10 mouse cellular contexts compared by ENCODE assay signal in genomic region chr8:13472284-13472683, GRCm38 (mm10). TPM values are rescaled to one million over a fixed set of nuclear protein-coding genes. Genes with fewer than 3 reads are reported as not detected.
DNase-seq lines count a peak whose midpoint lies in the region; ATAC-seq lines count a peak whose summit lies in the region.
"Had no signal": no experiment of that assay in that cellular context is flagged by ENCODE, and none has a peak within 500 bp of the region (broad histone marks: within the 10 kb centered on the region; RNA-seq: fewer than 3 reads in every experiment).

No protein-coding gene starts in this region.

- no peak overlapping the region for H3K27ac ChIP-seq in embryonic facial prominence, embryonic 14.5 days (replicated peaks; ENCODE audit: low read depth, low read length)

- peak; percentile 72 for DNase-seq in gastrocnemius, adult 18-20 months (ENCODE audit: low spot score)
- no peak for DNase-seq in gastrocnemius, postnatal 36 days
- DNase-seq in embryonic facial prominence, embryonic 14.5 days (ENCODE audit: low spot score): peak; percentile 87
- peak; percentile 55 for DNase-seq in lung, postnatal 14 days
- no peak for DNase-seq in frontal cortex, postnatal 14 days (ENCODE audit: low spot score in 2 of 2)
- DNase-seq in right cerebral cortex, adult 2 months (ENCODE audit: low spot score in 2 of 2): no peak

- ATAC-seq in embryonic facial prominence, embryonic 14.5 days (ENCODE audit: low read depth): peak; percentile 86
- peak; percentile 71 to 90 for ATAC-seq in hematopoietic stem cell, adult 5-6 weeks (replicated peaks in 1 of 2; ENCODE audit: insufficient read depth in 1 of 2, low FRiP score in 2 of 2, low TSS enrichment in 1 of 2, low read depth in 1 of 2, poor library complexity in 2 of 2, severe bottlenecking in 2 of 2)
- ATAC-seq in cerebellum, adult (ENCODE audit: insufficient number of reproducible peaks, low FRiP score, low TSS enrichment): no peak

- 33% methylated on average over 7 of the region's 7 CpGs for WGBS in embryonic facial prominence, embryonic 14.5 days

- H3K36me3 ChIP-seq in embryonic facial prominence, embryonic 14.5 days (ENCODE audit: control insufficient read depth, insufficient read depth, low read length): no peaks in the 10 kb centered on the region

- no peaks in the 10 kb centered on the region for H3K27me3 ChIP-seq in embryonic facial prominence, embryonic 14.5 days (replicated peaks; ENCODE audit: control insufficient read depth, insufficient read depth, low read length)

- intact Hi-C loops in gastrocnemius, postnatal 36 days (cut with DNase I): no loop called here

- H3K9me3 ChIP-seq in embryonic facial prominence, embryonic 14.5 days (ENCODE audit: control insufficient read depth, low read length): no peaks in the 10 kb centered on the region

- no peak overlapping the region for H3K4me2 ChIP-seq in embryonic facial prominence, embryonic 14.5 days (ENCODE audit: low read depth, low read length)

- no peak overlapping the region for H3K4me3 ChIP-seq in embryonic facial prominence, embryonic 14.5 days (ENCODE audit: low read depth, low read length)

- H3K4me1 ChIP-seq in embryonic facial prominence, embryonic 14.5 days (ENCODE audit: control insufficient read depth, insufficient read depth, low read length): no peaks in the 10 kb centered on the region

- H3K9ac ChIP-seq in embryonic facial prominence, embryonic 14.5 days (ENCODE audit: low read depth, low read length): no peak overlapping the region

RNA-seq across cellular contexts. Expression of gene Gas6, which starts 22.0 kb away (rescaled TPM):
- total RNA-seq in gastrocnemius, adult 18-20 months (2021): 10 to 100 TPM; 68.0 to 69.5 TPM
- total RNA-seq in gastrocnemius, postnatal 36 days (2021): 10 to 100 TPM; 55.1 to 58.8 TPM
- 43.2 and 56.9 TPM in 2 replicates for polyA plus RNA-seq in embryonic facial prominence, embryonic 14.5 days (2014; fragmentation: Nextera tagmentation; extraction: Ambion mirVana)
- 14.1 and 17.4 TPM in 2 replicates for total RNA-seq in hematopoietic stem cell, adult 5-6 weeks (2017)

RNA-seq across cellular contexts. Expression of gene Tmem255b, which starts 37.3 kb away (rescaled TPM):
- total RNA-seq in gastrocnemius, adult 18-20 months (2021): 1 to 10 TPM; 1.3 to 2.8 TPM
- total RNA-seq in gastrocnemius, postnatal 36 days (2021): 1 to 10 TPM; 2.7 to 2.8 TPM
- 1.2 and 1.5 TPM in 2 replicates for polyA plus RNA-seq in embryonic facial prominence, embryonic 14.5 days (2014; fragmentation: Nextera tagmentation; extraction: Ambion mirVana)
- total RNA-seq in hematopoietic stem cell, adult 5-6 weeks (2017): not detected in 2 replicates
- total RNA-seq: megakaryocyte, adult 5-6 weeks had no signal
- polyA plus RNA-seq: hindbrain, embryonic 11.5 days had no signal

Comparison
In these comparisons a context has a peak if more than half of its experiments do, and no peak if none do; other contexts are left out.
1. DNase-seq: peak in gastrocnemius, adult 18-20 months (single experiment), embryonic facial prominence, embryonic 14.5 days (single experiment) and lung, postnatal 14 days (single experiment); none in gastrocnemius, postnatal 36 days (0 of 2), frontal cortex, postnatal 14 days (0 of 2) and right cerebral cortex, adult 2 months (0 of 2).